Mouse (Mus musculus) CH12.LX (cell line): Measurements from ENCODE around the gene Ankdd1b. TPM values are rescaled to one million over a fixed set of nuclear protein-coding genes. Genes with fewer than 3 reads are reported as not detected.

ENCODE experiments used
- DNase-seq: peaks from one replicate; pipeline ENCODE4 v3.0.0-alpha.2; 2013; ENCODE audit errors: extremely low read depth
- H3K27ac ChIP-seq: 2 replicates; pipeline ENCODE4 v1.5.1; 2012; ENCODE audit warnings: low read depth, mild to moderate bottlenecking, control low read depth, moderate library complexity; ENCODE audit not compliant: insufficient read depth
- H3K27me3 ChIP-seq: replicated peaks from 2 replicates; pipeline ENCODE3; 2012; ENCODE audit warnings: inconsistent platforms
- H3K36me3 ChIP-seq, 2 experiments: replicated peaks in 1 of 2; 2 replicates each; pipeline versions ENCODE3 to v1.6.1; 2012; ENCODE audit warnings: inconsistent platforms in 1 of 2, low read length in 1 of 2, mild to moderate bottlenecking in 1 of 2, mixed read lengths in 1 of 2, moderate library complexity in 1 of 2; ENCODE audit not compliant: control insufficient read depth in 1 of 2, insufficient read depth in 1 of 2
- H3K4me1 ChIP-seq, 2 experiments: 2 replicates each; pipeline ENCODE4 v1.6.1; 2012; ENCODE audit warnings: inconsistent platforms in 1 of 2, moderate library complexity in 1 of 2; ENCODE audit not compliant: insufficient read depth in 2 of 2, control insufficient read depth in 1 of 2
- H3K4me2 ChIP-seq: 2 replicates; pipeline ENCODE4 v1.6.1; 2012; ENCODE audit warnings: low read depth, mild to moderate bottlenecking, control low read depth; ENCODE audit not compliant: poor library complexity, insufficient read depth, severe bottlenecking
- H3K4me3 ChIP-seq, 3 experiments: fragments of 150-350 bp in 1 of 3; sonication (generic) in 1 of 3; replicated peaks in 1 of 3; 2 replicates each; pipeline versions ENCODE3 to v1.5.1; 2011 to 2012; ENCODE audit warnings: low read depth in 2 of 3, low read length in 2 of 3, mild to moderate bottlenecking in 2 of 3, moderate library complexity in 2 of 3, control low read depth in 1 of 3, improper control_type of control experiment in 1 of 3, inconsistent platforms in 1 of 3, mixed read lengths in 1 of 3; ENCODE audit not compliant: poor library complexity in 1 of 3
- H3K79me2 ChIP-seq: replicated peaks from 2 replicates; pipeline ENCODE4 v1.6.1; 2012; ENCODE audit warnings: mild to moderate bottlenecking, moderate library complexity; ENCODE audit not compliant: control insufficient read depth, poor library complexity, insufficient read depth, severe bottlenecking; ENCODE audit errors: extremely low read depth
- H3K9ac ChIP-seq: 2 replicates; pipeline ENCODE4 v1.6.1; 2012; ENCODE audit warnings: low read depth, mild to moderate bottlenecking, control low read depth, moderate library complexity; ENCODE audit not compliant: insufficient read depth
- H3K9me3 ChIP-seq: replicated peaks from 2 replicates; pipeline ENCODE3; 2012; ENCODE audit warnings: low read length, inconsistent platforms, mixed read lengths
- CHD2 ChIP-seq: IDR thresholded peaks from 2 replicates; pipeline ENCODE4 v1.6.1; 2011; ENCODE audit warnings: low read length, improper control_type of control experiment
- CTCF ChIP-seq, 2 experiments: IDR thresholded peaks in 1 of 2; conservative IDR thresholded peaks in 1 of 2; 2 replicates each; pipeline ENCODE4 v1.5.1; 2011 to 2012; ENCODE audit warnings: low read depth in 2 of 2, low read length in 2 of 2, improper control_type of control experiment in 1 of 2, inconsistent platforms in 1 of 2, mild to moderate bottlenecking in 1 of 2, moderate library complexity in 1 of 2
- E2F4 ChIP-seq: IDR thresholded peaks from 2 replicates; pipeline ENCODE4 v1.6.1; 2011; ENCODE audit warnings: low read depth, low read length, improper control_type of control experiment; ENCODE audit not compliant: insufficient replicate concordance
- ETS1 ChIP-seq: conservative IDR thresholded peaks from 2 replicates; pipeline ENCODE4 v1.6.1; 2012; ENCODE audit warnings: low read depth, mild to moderate bottlenecking, inconsistent platforms, low read length, improper control_type of control experiment, moderate library complexity
- GABPA ChIP-seq: IDR thresholded peaks from 2 replicates; pipeline ENCODE4 v1.6.1; 2012; ENCODE audit warnings: low read depth, low read length, improper control_type of control experiment, inconsistent platforms; ENCODE audit not compliant: insufficient replicate concordance
- JUN ChIP-seq: IDR thresholded peaks from 2 replicates; pipeline ENCODE4 v1.6.1; 2011; ENCODE audit warnings: low read depth, mild to moderate bottlenecking, low read length, improper control_type of control experiment, moderate library complexity; ENCODE audit not compliant: insufficient read depth
- JUND ChIP-seq: conservative IDR thresholded peaks from 2 replicates; pipeline ENCODE4 v1.6.1; 2011; ENCODE audit warnings: low read depth, low read length, improper control_type of control experiment
- MAFK ChIP-seq: IDR thresholded peaks from 2 replicates; pipeline ENCODE4 v1.6.1; 2011; ENCODE audit warnings: low read length, improper control_type of control experiment; ENCODE audit not compliant: insufficient replicate concordance
- MYC ChIP-seq: IDR thresholded peaks from 2 replicates; pipeline ENCODE4 v1.6.1; 2011; ENCODE audit warnings: low read depth, mild to moderate bottlenecking, improper control_type of control experiment, low read length
- NRF1 ChIP-seq: IDR thresholded peaks from 2 replicates; pipeline ENCODE4 v1.6.1; 2014; ENCODE audit warnings: low read depth, mild to moderate bottlenecking, inconsistent platforms, low read length, improper control_type of control experiment, moderate library complexity
- SIN3A ChIP-seq: IDR thresholded peaks from 2 replicates; pipeline ENCODE4 v1.6.1; 2012; ENCODE audit warnings: low read length, improper control_type of control experiment, inconsistent platforms
- SMC3 ChIP-seq: IDR thresholded peaks from 2 replicates; pipeline ENCODE4 v1.6.1; 2011; ENCODE audit warnings: low read depth, low read length, improper control_type of control experiment
- TBP ChIP-seq: conservative IDR thresholded peaks from 2 replicates; pipeline ENCODE4 v1.6.1; 2011; ENCODE audit warnings: low read depth, low read length, improper control_type of control experiment
- USF1 ChIP-seq: IDR thresholded peaks from 2 replicates; pipeline ENCODE4 v1.6.1; 2014; ENCODE audit warnings: low read depth, mild to moderate bottlenecking, inconsistent platforms, low read length, improper control_type of control experiment
- USF2 ChIP-seq: conservative IDR thresholded peaks from 2 replicates; pipeline ENCODE4 v1.6.1; 2011; ENCODE audit warnings: low read depth, low read length, improper control_type of control experiment
- ZC3H11A ChIP-seq: IDR thresholded peaks from 2 replicates; pipeline ENCODE4 v1.6.1; 2012; ENCODE audit warnings: low read depth, mild to moderate bottlenecking, inconsistent platforms, low read length, improper control_type of control experiment
- ZKSCAN1 ChIP-seq: IDR thresholded peaks from 2 replicates; pipeline ENCODE4 v1.6.1; 2012; ENCODE audit warnings: low read depth, inconsistent platforms, low read length, improper control_type of control experiment, borderline replicate concordance
- ZNF384 ChIP-seq: IDR thresholded peaks from 2 replicates; pipeline ENCODE4 v1.6.1; 2012; ENCODE audit warnings: low read depth, low read length, improper control_type of control experiment, inconsistent platforms
- dilution Hi-C: fragments of 300-500 bp; cut with MboI; formaldehyde crosslinking; loops from 2 replicates; pipeline ENCODE4 v1.14.3; 2020; ENCODE audit warnings: low sequenced_read_pairs; ENCODE audit not compliant: extremely low pct_unique_long_range_greater_than_20kb, extremely low pct_ligation_motif_present
- in situ Hi-C: fragments of 300-500 bp; cut with MboI; formaldehyde crosslinking; loops from 3 replicates; pipeline ENCODE4 v1.14.3; 2019; ENCODE audit warnings: low sequenced_read_pairs, low pct_ligation_motif_present, low pct_unique_long_range_greater_than_20kb, mixed read lengths
- polyA plus RNA-seq: library from polyadenylated mRNA; unstranded; fragments of >175 nt; gene quantifications from 2 replicates; pipeline ENCODE4 v1.2.1, GENCODE M21; 2012; ENCODE audit warnings: low read depth; ENCODE audit not compliant: insufficient read length
- total RNA-seq, 2 experiments: library from RNA; depleted of rRNA; stranded (reverse); fragments of 300-350 nt in 1 of 2; fragments of >200 nt in 1 of 2; gene quantifications; 2 replicates each; pipeline ENCODE4 v1.2.3; 2012 to 2014

Gene Ankdd1b
- total and polyA plus RNA-seq, 3 experiments = 0.08 TPM; not detected in 2

DNA sequence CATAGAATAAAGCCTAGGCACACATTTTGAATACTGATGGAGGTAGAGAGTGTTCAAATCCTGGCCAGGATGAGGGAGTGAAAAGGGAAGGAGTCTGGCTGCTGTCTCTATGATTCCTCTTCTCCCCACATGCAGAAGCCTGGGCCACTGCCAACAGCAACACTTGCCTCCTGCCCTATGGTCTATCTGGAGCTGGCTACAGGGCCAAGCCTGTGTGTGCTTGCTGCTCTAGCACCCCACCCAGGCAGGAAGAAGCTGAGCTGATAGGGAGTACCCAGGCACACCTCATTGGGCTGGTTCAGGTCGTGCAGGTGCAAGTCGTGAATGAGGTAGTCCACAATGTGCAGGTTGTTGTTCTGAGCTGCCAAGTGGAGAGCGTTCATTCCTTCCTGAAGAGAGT is 16.7 kb downstream of the Ankdd1b start:
- DNase-seq = no peak
- H3K4me1 ChIP-seq = no peaks in the 10 kb centered on the region
- in situ Hi-C loops = no loop called here

DNA sequence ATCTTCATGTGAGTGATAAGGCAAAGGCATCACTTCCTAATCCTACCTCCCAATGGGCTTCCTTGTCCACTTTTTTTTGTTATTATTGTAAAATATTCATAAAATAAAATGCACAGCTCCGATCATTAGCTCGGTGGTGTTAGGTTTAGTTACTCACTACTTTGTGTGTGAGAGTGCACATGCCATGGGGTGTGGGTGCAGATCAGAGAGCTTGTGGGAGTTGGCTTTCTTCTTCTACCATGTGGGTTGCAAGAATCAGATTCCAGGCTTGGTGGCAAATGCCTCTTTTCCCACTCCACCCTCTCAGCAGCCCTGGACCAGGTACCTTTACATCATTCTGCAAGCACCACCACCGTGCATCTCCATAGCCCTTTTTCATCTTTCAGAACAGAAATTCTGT is 18.4 kb downstream of the Ankdd1b start:
- H3K9ac ChIP-seq = no peak overlapping the region
- H3K9me3 ChIP-seq = no peaks in the 10 kb centered on the region
- TF ChIP-seq CTCF (conservative IDR thresholded peaks at IDR 0.05 in 1 of 2, IDR thresholded peaks at IDR 0.05 in 1 of 2; ENCODE audit: low read depth in 2 of 2, low read length in 2 of 2) (no peak), TBP (no peak), ZKSCAN1 (no peak), ZNF384 (no peak), ZC3H11A (no peak), ETS1 (no peak), JUN (no peak), E2F4 (no peak), NRF1 (no peak), SIN3A (no peak), MAFK (no peak)
- H3K27ac ChIP-seq = no peak overlapping the region
- no peak overlapping the region for H3K4me3 ChIP-seq
- H3K36me3 ChIP-seq = no peaks in the 10 kb centered on the region
- DNase-seq = no peak
- in situ Hi-C loops (no loop called here), dilution Hi-C loops (no loop called here)
- H3K4me1 ChIP-seq = no peaks in the 10 kb centered on the region
- no peaks in the 10 kb centered on the region for H3K79me2 ChIP-seq
- no peaks in the 10 kb centered on the region for H3K27me3 ChIP-seq
- H3K4me2 ChIP-seq = no peak overlapping the region

More for the DNA sequence above, 16.7 kb downstream of the Ankdd1b start:
- H3K79me2 ChIP-seq = no peaks in the 10 kb centered on the region
- no peak overlapping the region for H3K9ac ChIP-seq
- H3K9me3 ChIP-seq = no peaks in the 10 kb centered on the region
- dilution Hi-C loops = no loop called here
- no peak overlapping the region for H3K4me3 ChIP-seq
- no peaks in the 10 kb centered on the region for H3K27me3 ChIP-seq
- H3K36me3 ChIP-seq = no peaks in the 10 kb centered on the region
- no peak overlapping the region for H3K4me2 ChIP-seq
- H3K27ac ChIP-seq = no peak overlapping the region
- no peak for TF ChIP-seq JUND
- TF ChIP-seq USF2 = no peak
- no peak for TF ChIP-seq CTCF (conservative IDR thresholded peaks at IDR 0.05 in 1 of 2, IDR thresholded peaks at IDR 0.05 in 1 of 2; ENCODE audit: low read depth in 2 of 2, low read length in 2 of 2)
- no peak for TF ChIP-seq GABPA
- TF ChIP-seq MYC = no peak
- no peak for TF ChIP-seq ZKSCAN1
- no peak for TF ChIP-seq CHD2
- TF ChIP-seq USF1 = no peak
- TF ChIP-seq NRF1 = no peak
- TF ChIP-seq SMC3 = no peak
